Comparison of ENCODE assay signal across 8 mouse cellular contexts in genomic region chr1:83159603-83160002, GRCm38 (mm10). TPM values are rescaled to one million over a fixed set of nuclear protein-coding genes. Genes with fewer than 3 reads are reported as not detected.
DNase-seq lines count a peak whose midpoint lies in the region; ATAC-seq and TF ChIP-seq lines count a peak whose summit lies in the region.

Gene Daw1, plus strand, starts transcription at chr1:83159752.

- H3K9ac ChIP-seq in embryonic facial prominence, embryonic 15.5 days, result peak within 1 kb of the TSS; percentile 53; the same call in 1 of the 2 replicates
- H3K9ac ChIP-seq in heart, postnatal 0 days (replicated peaks; ENCODE audit: low read depth, low read length), result peak within 1 kb of the TSS; percentile 44; the same call in 1 of the 2 replicates
- no peak within 1 kb of the TSS for H3K9ac ChIP-seq in liver, embryonic 14.5 days (replicated peaks)
- peak within 1 kb of the TSS; percentile 53 for H3K9ac ChIP-seq in neural tube, embryonic 15.5 days (replicated peaks)

- no peak for TF ChIP-seq CTCF in heart, postnatal 0 days (IDR thresholded peaks at IDR 0.05; ENCODE audit: low read depth)
- TF ChIP-seq CTCF in liver, embryonic 14.5 days (IDR thresholded peaks at IDR 0.05; ENCODE audit: low read depth), result no peak

- under 1% methylated on average over 15 of the region's 16 CpGs for WGBS in embryonic facial prominence, embryonic 15.5 days
- 2% methylated on average over 16 of the region's 16 CpGs for WGBS in heart, postnatal 0 days
- 3% methylated on average over 16 of the region's 16 CpGs for WGBS in liver, embryonic 14.5 days (ENCODE audit: insufficient replicate concordance)
- WGBS in neural tube, embryonic 15.5 days, result under 1% methylated on average over 16 of the region's 16 CpGs

- H3K27ac ChIP-seq in embryonic facial prominence, embryonic 15.5 days (replicated peaks), result no peak within 1 kb of the TSS
- no peak within 1 kb of the TSS for H3K27ac ChIP-seq in heart, postnatal 0 days (ENCODE audit: low read depth)
- no peak within 1 kb of the TSS for H3K27ac ChIP-seq in liver, embryonic 14.5 days
- no peak within 1 kb of the TSS for H3K27ac ChIP-seq in neural tube, embryonic 15.5 days (replicated peaks)

- DNase-seq in urinary bladder, adult 18-20 months (ENCODE audit: low spot score in 2 of 2), result peak; percentile 47 to 61
- no peak for DNase-seq in urinary bladder, postnatal 10 days (ENCODE audit: low spot score)
- peak; percentile 45 for DNase-seq in heart, postnatal 0 days (ENCODE audit: low spot score)
- peak; percentile 86 for DNase-seq in kidney, postnatal 10 days
- peak in 2 of 3 experiments; percentile 1 to 3 for DNase-seq in liver, embryonic 14.5 days (ENCODE audit: low read depth in 3 of 3, low spot score in 3 of 3)

- no peaks in the 10 kb centered on the region for H3K9me3 ChIP-seq in embryonic facial prominence, embryonic 15.5 days (replicated peaks)
- no peaks in the 10 kb centered on the region for H3K9me3 ChIP-seq in heart, postnatal 0 days (replicated peaks; ENCODE audit: control insufficient read depth, low read length)
- H3K9me3 ChIP-seq in liver, embryonic 14.5 days (ENCODE audit: control insufficient read depth, low read length), result no peaks in the 10 kb centered on the region
- H3K9me3 ChIP-seq in neural tube, embryonic 15.5 days (replicated peaks), result no peaks in the 10 kb centered on the region

- ATAC-seq in embryonic facial prominence, embryonic 15.5 days (ENCODE audit: insufficient number of reproducible peaks, low FRiP score, low TSS enrichment, low read depth), result peak; percentile 69; the same call in 1 of the 2 replicates
- peak; percentile 85 for ATAC-seq in heart, postnatal 0 days (ENCODE audit: insufficient read depth, low read depth)
- ATAC-seq in liver, embryonic 14.5 days (ENCODE audit: insufficient read depth), result no peak; the same call in 1 of the 2 replicates
- peak; percentile 97 for ATAC-seq in neural tube, embryonic 15.5 days (ENCODE audit: low FRiP score)
- ATAC-seq in activated CD4-positive, CD25-positive, alpha-beta regulatory T cell, adult 4 months, result no peak

- H3K27me3 ChIP-seq in embryonic facial prominence, embryonic 15.5 days, result no peaks in the 10 kb centered on the region
- no peaks in the 10 kb centered on the region for H3K27me3 ChIP-seq in heart, postnatal 0 days (ENCODE audit: control insufficient read depth, insufficient read depth, low read length)
- H3K27me3 ChIP-seq in liver, embryonic 14.5 days (ENCODE audit: control insufficient read depth, insufficient read depth, low read length), result no peaks in the 10 kb centered on the region
- H3K27me3 ChIP-seq in neural tube, embryonic 15.5 days (replicated peaks), result no peaks in the 10 kb centered on the region

- peak within 1 kb of the TSS; percentile 64 for H3K4me3 ChIP-seq in embryonic facial prominence, embryonic 15.5 days (replicated peaks)
- peak within 1 kb of the TSS; percentile 64 for H3K4me3 ChIP-seq in heart, postnatal 0 days (ENCODE audit: low read depth, low read length)
- H3K4me3 ChIP-seq in liver, embryonic 14.5 days (ENCODE audit: insufficient read depth in 1 of 2, low read depth in 2 of 2, low read length in 2 of 2), result peak within 1 kb of the TSS; percentile 45 to 63
- H3K4me3 ChIP-seq in neural tube, embryonic 15.5 days (replicated peaks), result peak within 1 kb of the TSS; percentile 56

- no peaks in the 10 kb centered on the region for H3K36me3 ChIP-seq in embryonic facial prominence, embryonic 15.5 days
- no peaks in the 10 kb centered on the region for H3K36me3 ChIP-seq in heart, postnatal 0 days (replicated peaks; ENCODE audit: control insufficient read depth, insufficient read depth, low read length)
- H3K36me3 ChIP-seq in liver, embryonic 14.5 days (replicated peaks; ENCODE audit: control insufficient read depth, insufficient read depth, low read depth), result no peaks in the 10 kb centered on the region
- H3K36me3 ChIP-seq in neural tube, embryonic 15.5 days, result no peaks in the 10 kb centered on the region

- no peak for TF ChIP-seq EP300 in heart, postnatal 0 days (IDR thresholded peaks at IDR 0.05; ENCODE audit: low read depth)
- no peak for TF ChIP-seq EP300 in liver, embryonic 14.5 days (IDR thresholded peaks at IDR 0.05; ENCODE audit: low read depth)

- peak within 1 kb of the TSS; percentile 73 for H3K4me2 ChIP-seq in embryonic facial prominence, embryonic 15.5 days (replicated peaks)
- H3K4me2 ChIP-seq in heart, postnatal 0 days (ENCODE audit: low read depth, low read length), result peak within 1 kb of the TSS; percentile 85
- H3K4me2 ChIP-seq in liver, embryonic 14.5 days (ENCODE audit: low read depth), result peak within 1 kb of the TSS; percentile 56
- peak within 1 kb of the TSS; percentile 81 for H3K4me2 ChIP-seq in neural tube, embryonic 15.5 days

- H3K4me1 ChIP-seq in embryonic facial prominence, embryonic 15.5 days, result no peaks in the 10 kb centered on the region
- H3K4me1 ChIP-seq in heart, postnatal 0 days (ENCODE audit: control insufficient read depth, insufficient read depth), result no peaks in the 10 kb centered on the region
- no peaks in the 10 kb centered on the region for H3K4me1 ChIP-seq in liver, embryonic 14.5 days (replicated peaks; ENCODE audit: control insufficient read depth in 2 of 2, insufficient read depth in 2 of 2, low read length in 1 of 2)
- H3K4me1 ChIP-seq in neural tube, embryonic 15.5 days, result peaks cover 6% of the 10 kb centered on the region

RNA-seq across cellular contexts. Expression of gene Daw1, which starts in this region (rescaled TPM):
- polyA plus RNA-seq in embryonic facial prominence, embryonic 15.5 days (2015; fragmentation: Nextera tagmentation; extraction: Ambion mirVana), result 0.49 and 1.5 TPM in 2 replicates
- not detected in 2 replicates for total RNA-seq in heart, postnatal 0 days (2014; rRNA removed; ENCODE audit: low replicate concordance)
- 0.16 TPM in 1 of 2 replicates, not detected in the other for polyA plus RNA-seq in heart, postnatal 0 days (2015; fragmentation: Nextera tagmentation; extraction: Ambion mirVana)
- polyA plus RNA-seq in liver, embryonic 14.5 days (2012; rRNA removed), result not detected in 2 replicates
- polyA plus RNA-seq in liver, embryonic 14.5 days (2014; fragmentation: Nextera tagmentation; extraction: Ambion mirVana), result not detected in 2 replicates
- polyA plus RNA-seq in neural tube, embryonic 15.5 days (2015; fragmentation: Nextera tagmentation; extraction: Ambion mirVana), result 1.2 and 1.4 TPM in 2 replicates
- under 1 TPM in 1 of 2 experiments, not detected in 1; 0.33 TPM for polyA plus RNA-seq in activated CD4-positive, CD25-positive, alpha-beta regulatory T cell, adult 4 months (2017; shearing (Covaris generic))

Comparison
In these comparisons a context has a peak if more than half of its experiments do, and no peak if none do; other contexts are left out.
1. Peak in DNase-seq, ATAC-seq, H3K4me3 ChIP-seq, H3K9ac ChIP-seq and H3K4me2 ChIP-seq in heart, postnatal 0 days; RNA of the gene not detected or under 1 TPM.
2. Peak in DNase-seq, H3K4me3 ChIP-seq and H3K4me2 ChIP-seq in liver, embryonic 14.5 days; RNA of the gene not detected or under 1 TPM.
3. ATAC-seq: peak in embryonic facial prominence, embryonic 15.5 days (single experiment) and neural tube, embryonic 15.5 days (single experiment); none in liver, embryonic 14.5 days (single experiment) and activated CD4-positive, CD25-positive, alpha-beta regulatory T cell, adult 4 months (single experiment).
4. Peak in every context shown above with its lines, with median percentiles within 50 percentile points of each other: H3K4me2 ChIP-seq and H3K4me3 ChIP-seq.